Mouse (Mus musculus) liver, adult (tissue): ENCODE measurements at regions not wholly inside any gene's neighbourhood (a gene's known extent, or its start where the extent isn't known, plus 50 kb on each side); places are given as distances from the start of the nearest gene placed in this dataset.

Source experiments
- GATA4 ChIP-seq: IDR thresholded peaks from 2 replicates; pipeline ENCODE4 v1.6.1; 2014; ENCODE audit warnings: mild to moderate bottlenecking, low read length; ENCODE audit not compliant: insufficient replicate concordance

- no peak for TF ChIP-seq GATA4
Measured at GRCm38 (mm10) chr1:64275086-64275802, 153.2 kb upstream of the Klf7 start.

- TF ChIP-seq GATA4 = no peak
Measured at GRCm38 (mm10) chr1:64257237-64257636, 135.2 kb upstream of the Klf7 start.

GRCm38 (mm10) chr1:64255554-64256295, 133.6 kb upstream of the Klf7 start:
- TF ChIP-seq GATA4 = no peak

- TF ChIP-seq GATA4 = no peak
Measured at GRCm38 (mm10) chr1:64254673-64255072, 132.6 kb upstream of the Klf7 start.

- no peak for TF ChIP-seq GATA4
Measured at GRCm38 (mm10) chr1:64253996-64254395, 131.9 kb upstream of the Klf7 start.

GRCm38 (mm10) chr1:64242401-64242800, 120.3 kb upstream of the Klf7 start:
- TF ChIP-seq GATA4 = no peak

GRCm38 (mm10) chr1:64229654-64230053, 107.6 kb upstream of the Klf7 start:
- no peak for TF ChIP-seq GATA4

GRCm38 (mm10) chr1:64226001-64226918, 104.2 kb upstream of the Klf7 start:
- TF ChIP-seq GATA4 = peak; percentile 9; the same call in 1 of the 2 replicates

GRCm38 (mm10) chr1:64223779-64224687, 102.0 kb upstream of the Klf7 start:
- TF ChIP-seq GATA4 = no peak

- TF ChIP-seq GATA4 = no peak
Measured at GRCm38 (mm10) chr1:64222475-64222874, 100.4 kb upstream of the Klf7 start.

- TF ChIP-seq GATA4 = no peak
Measured at GRCm38 (mm10) chr1:64220486-64220885, 98.4 kb upstream of the Klf7 start.

- no peak for TF ChIP-seq GATA4
Measured at GRCm38 (mm10) chr1:64220040-64220439, 98.0 kb upstream of the Klf7 start.

GRCm38 (mm10) chr1:64215646-64216045, 93.6 kb upstream of the Klf7 start:
- TF ChIP-seq GATA4 = no peak

- no peak for TF ChIP-seq GATA4
Measured at GRCm38 (mm10) chr1:64209131-64209530, 87.0 kb upstream of the Klf7 start.
